Mouse (Mus musculus) cerebellum, adult 11 months (tissue): ENCODE measurements around the gene Msh5.

ENCODE experiments used
- DNase-seq: peaks from one replicate; pipeline ENCODE4 v3.0.0; 2022

Gene Msh5

GRCm38 (mm10) chr17:35046681-35047455, at the start of gene Msh5:
Gene Msh5, minus strand, starts transcription at chr17:35046745.
- DNase-seq = peak; percentile 94

- no peak for DNase-seq
These were observed 48.2 kb upstream of the Msh5 start for GRCm38 (mm10) chr17:35094475-35095365.

- no peak for DNase-seq
These were observed 46.1 kb upstream of the Msh5 start for GRCm38 (mm10) chr17:35092403-35093198.

GRCm38 (mm10) chr17:35090166-35090932, 43.8 kb upstream of the Msh5 start:
- DNase-seq = peak; percentile 86

GRCm38 (mm10) chr17:35088825-35089644, 42.5 kb upstream of the Msh5 start, which contains the start of gene Abhd16a:
Gene Abhd16a, plus strand, starts transcription at chr17:35089263.
- peak; percentile 94 for DNase-seq

- DNase-seq = no peak
These were observed 41.6 kb upstream of the Msh5 start for GRCm38 (mm10) chr17:35088151-35088550.

GRCm38 (mm10) chr17:35085208-35085865, 38.8 kb upstream of the Msh5 start, which contains the start of gene Ly6g6f:
Gene Ly6g6f, minus strand, starts transcription at chr17:35085610.
- DNase-seq = no peak

GRCm38 (mm10) chr17:35083929-35084497, 37.5 kb upstream of the Msh5 start:
- DNase-seq = no peak

- DNase-seq = peak; percentile 75
These were observed 36.5 kb upstream of the Msh5 start for GRCm38 (mm10) chr17:35082841-35083576.

GRCm38 (mm10) chr17:35080710-35081109, 34.2 kb upstream of the Msh5 start:
- DNase-seq = no peak

GRCm38 (mm10) chr17:35080248-35080647, 33.7 kb upstream of the Msh5 start:
- no peak for DNase-seq

- DNase-seq = no peak
These were observed 33.2 kb upstream of the Msh5 start for GRCm38 (mm10) chr17:35079778-35080177.

GRCm38 (mm10) chr17:35077786-35078233, 31.3 kb upstream of the Msh5 start, which contains the start of gene Ly6g6d:
Gene Ly6g6d, minus strand, starts transcription at chr17:35078065.
- DNase-seq = no peak

GRCm38 (mm10) chr17:35077285-35077684, 30.7 kb upstream of the Msh5 start:
- no peak for DNase-seq

GRCm38 (mm10) chr17:35076507-35077176, 30.1 kb upstream of the Msh5 start, which contains the start of gene Ly6g6e:
Gene Ly6g6e, plus strand, starts transcription at chr17:35076902.
- DNase-seq = no peak

- DNase-seq = peak; percentile 80
These were observed 27.6 kb upstream of the Msh5 start for GRCm38 (mm10) chr17:35074097-35074496.

- no peak for DNase-seq
These were observed 24.9 kb upstream of the Msh5 start for GRCm38 (mm10) chr17:35071454-35071853.

- DNase-seq = peak; percentile 86
These were observed 24.1 kb upstream of the Msh5 start for GRCm38 (mm10) chr17:35070556-35071229.
